Mouse (Mus musculus): ENCODE results near the gene Cux1. TPM values are rescaled to one million over a fixed set of nuclear protein-coding genes. Genes with fewer than 3 reads are reported as not detected.

The Cux1 gene
- polyA plus RNA-seq, 1 experiment from 2014 or later: 64.9 TPM

DNA sequence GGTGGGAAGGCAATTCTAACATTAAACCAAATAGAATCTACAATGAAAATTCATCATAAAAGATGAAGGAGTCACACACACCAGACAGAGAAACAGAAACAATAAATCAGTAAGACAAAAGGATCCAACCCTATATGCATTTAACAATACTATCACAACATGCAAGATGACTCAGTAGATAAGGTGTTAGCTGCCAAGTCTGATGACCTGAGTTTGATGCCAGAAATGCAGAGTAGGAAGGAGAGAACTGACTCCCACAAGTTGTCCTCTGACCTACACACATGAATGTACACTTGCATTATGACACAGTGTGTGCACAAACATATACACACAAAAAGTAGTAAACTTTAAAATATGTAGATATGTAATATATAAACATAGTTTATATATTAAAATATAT, 24.1 kb downstream of the Cux1 start:
- DNase-seq (ENCODE audit: low spot score) (no peak), ATAC-seq (replicated peaks; ENCODE audit: insufficient number of reproducible peaks, low FRiP score, low TSS enrichment, low read depth) (no peak)
- H3K4me2 ChIP-seq (ENCODE audit: low read depth, low read length): no peak overlapping the region
- no peak overlapping the region for H3K27ac ChIP-seq (replicated peaks; ENCODE audit: low read depth, low read length)
- no peak overlapping the region for H3K4me3 ChIP-seq (ENCODE audit: low read depth, low read length)
- no peaks in the 10 kb centered on the region; the same call in 1 of the 2 replicates for H3K4me1 ChIP-seq (ENCODE audit: control insufficient read depth, insufficient read depth, low read length)
- no peaks in the 10 kb centered on the region for H3K9me3 ChIP-seq (replicated peaks; ENCODE audit: control insufficient read depth, low read length)
- H3K36me3 ChIP-seq (replicated peaks; ENCODE audit: control insufficient read depth, insufficient read depth, low read depth, low read length): no peaks in the 10 kb centered on the region
- no peak overlapping the region for H3K9ac ChIP-seq (replicated peaks; ENCODE audit: low read length)
- H3K27me3 ChIP-seq (ENCODE audit: control insufficient read depth, insufficient read depth, low read length): no peaks in the 10 kb centered on the region

DNA sequence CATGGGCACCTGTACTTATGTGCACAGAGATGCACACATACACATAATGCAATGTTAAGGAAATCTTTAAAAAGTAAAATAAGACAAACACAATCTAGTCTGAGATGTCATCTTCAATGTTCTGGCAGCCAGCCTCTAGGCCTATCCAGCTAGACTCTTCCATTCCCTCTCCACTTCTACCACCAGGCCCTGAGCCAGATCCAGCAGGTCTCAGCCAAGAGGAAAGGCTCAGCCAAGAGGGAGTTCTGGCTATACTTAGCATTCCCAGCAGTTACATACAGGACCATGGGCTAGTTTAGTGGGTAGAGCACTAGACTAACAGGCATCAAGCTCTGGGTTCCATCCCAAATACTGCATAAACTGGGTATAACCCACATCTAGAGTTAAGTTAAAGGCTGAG, 26.3 kb downstream of the Cux1 start:
- Histone ChIP-seq H3K4me2 (ENCODE audit: low read depth, low read length) (no peak overlapping the region), H3K4me3 (ENCODE audit: low read depth, low read length) (no peak overlapping the region), H3K9me3 (replicated peaks; ENCODE audit: control insufficient read depth, low read length) (no peaks in the 10 kb centered on the region), H3K9ac (replicated peaks; ENCODE audit: low read length) (no peak overlapping the region), H3K27ac (replicated peaks; ENCODE audit: low read depth, low read length) (no peak overlapping the region), H3K27me3 (ENCODE audit: control insufficient read depth, insufficient read depth, low read length) (no peaks in the 10 kb centered on the region), H3K36me3 (replicated peaks; ENCODE audit: control insufficient read depth, insufficient read depth, low read depth, low read length) (no peaks in the 10 kb centered on the region), H3K4me1 (ENCODE audit: control insufficient read depth, insufficient read depth, low read length) (no peaks in the 10 kb centered on the region)
- no peak for ATAC-seq (replicated peaks; ENCODE audit: insufficient number of reproducible peaks, low FRiP score, low TSS enrichment, low read depth)
- no peak for DNase-seq (ENCODE audit: low spot score)

DNA sequence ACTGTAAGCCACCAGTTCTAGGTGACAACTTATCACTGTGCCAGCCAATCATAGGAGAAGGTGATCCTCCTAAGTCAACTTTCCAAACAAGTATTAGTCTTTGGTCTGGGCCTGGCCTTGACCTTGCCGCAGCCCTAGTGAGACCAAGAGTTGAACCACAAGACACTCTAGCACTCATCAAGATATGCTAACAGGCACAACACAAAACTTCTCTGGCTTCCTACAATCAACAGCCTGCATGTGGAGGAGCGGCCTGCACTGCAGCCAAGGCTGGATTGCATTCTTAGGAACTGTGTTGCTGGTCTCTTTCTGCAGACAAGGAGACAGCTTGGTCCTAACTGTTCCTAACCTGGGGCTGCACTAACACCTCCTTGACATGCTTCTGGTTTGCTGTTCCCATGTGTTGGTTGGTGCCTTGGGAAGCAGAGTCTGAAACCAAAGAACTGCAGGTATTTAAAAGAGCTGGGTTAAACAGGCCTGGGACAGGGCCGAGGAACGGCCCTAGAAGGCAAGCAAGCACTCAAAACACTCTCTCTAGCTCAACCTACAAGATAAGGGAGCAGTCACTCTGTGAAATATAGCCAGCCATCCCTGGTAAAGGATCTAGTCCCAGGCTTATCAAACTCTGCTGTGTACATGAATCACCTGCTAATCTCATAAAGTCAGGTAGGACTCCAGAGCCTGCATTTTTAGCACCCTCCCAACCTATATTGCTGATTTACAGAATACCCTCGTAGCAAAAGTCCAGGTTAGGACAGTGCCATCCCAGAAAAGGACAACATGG, 27.0 kb downstream of the Cux1 start:
- no peak overlapping the region for H3K9ac ChIP-seq (replicated peaks; ENCODE audit: low read length)
- no peaks in the 10 kb centered on the region for H3K36me3 ChIP-seq (replicated peaks; ENCODE audit: control insufficient read depth, insufficient read depth, low read depth, low read length)
- H3K4me3 ChIP-seq (ENCODE audit: low read depth, low read length): no peak overlapping the region
- WGBS: 88% methylated on average over 5 of the region's 5 CpGs
- DNase-seq (ENCODE audit: low spot score) (no peak), ATAC-seq (replicated peaks; ENCODE audit: insufficient number of reproducible peaks, low FRiP score, low TSS enrichment, low read depth) (no peak)
- no peak overlapping the region for H3K27ac ChIP-seq (replicated peaks; ENCODE audit: low read depth, low read length)
- H3K9me3 ChIP-seq (replicated peaks; ENCODE audit: control insufficient read depth, low read length): no peaks in the 10 kb centered on the region
- H3K27me3 ChIP-seq (ENCODE audit: control insufficient read depth, insufficient read depth, low read length): no peaks in the 10 kb centered on the region
- no peaks in the 10 kb centered on the region for H3K4me1 ChIP-seq (ENCODE audit: control insufficient read depth, insufficient read depth, low read length)
- H3K4me2 ChIP-seq (ENCODE audit: low read depth, low read length): no peak overlapping the region

DNA sequence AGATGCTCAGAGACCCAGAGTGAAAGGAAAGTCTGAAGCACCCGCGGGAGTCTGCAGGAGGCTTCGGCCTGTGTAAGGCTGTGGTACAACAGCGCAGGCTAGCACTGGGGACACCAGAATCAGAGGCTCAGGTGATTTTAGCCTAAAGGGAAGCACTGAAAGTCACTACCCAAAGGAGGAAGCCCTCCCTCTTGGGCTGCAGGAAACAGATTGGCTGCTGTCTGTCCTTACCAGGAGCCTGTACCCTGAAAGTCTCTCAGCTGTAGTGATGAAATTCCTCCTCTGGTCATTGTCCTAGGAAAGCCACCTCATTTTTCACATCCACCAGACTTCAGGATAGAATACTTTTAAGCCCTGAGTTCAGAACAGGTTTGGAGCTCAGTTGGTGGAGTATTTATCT, 30.5 kb downstream of the Cux1 start:
- H3K27ac ChIP-seq (replicated peaks; ENCODE audit: low read depth, low read length): no peak overlapping the region
- WGBS: 87% methylated on average over 4 of the region's 4 CpGs
- H3K4me1 ChIP-seq (ENCODE audit: control insufficient read depth, insufficient read depth, low read length): no peaks in the 10 kb centered on the region
- ATAC-seq (replicated peaks; ENCODE audit: insufficient number of reproducible peaks, low FRiP score, low TSS enrichment, low read depth): no peak
- no peak overlapping the region for H3K4me3 ChIP-seq (ENCODE audit: low read depth, low read length)
- H3K9ac ChIP-seq (replicated peaks; ENCODE audit: low read length): no peak overlapping the region
- no peaks in the 10 kb centered on the region for H3K36me3 ChIP-seq (replicated peaks; ENCODE audit: control insufficient read depth, insufficient read depth, low read depth, low read length)
- no peaks in the 10 kb centered on the region for H3K27me3 ChIP-seq (ENCODE audit: control insufficient read depth, insufficient read depth, low read length)
- no peak for DNase-seq (ENCODE audit: low spot score)
- H3K4me2 ChIP-seq (ENCODE audit: low read depth, low read length): no peak overlapping the region
- no peaks in the 10 kb centered on the region for H3K9me3 ChIP-seq (replicated peaks; ENCODE audit: control insufficient read depth, low read length)

DNA sequence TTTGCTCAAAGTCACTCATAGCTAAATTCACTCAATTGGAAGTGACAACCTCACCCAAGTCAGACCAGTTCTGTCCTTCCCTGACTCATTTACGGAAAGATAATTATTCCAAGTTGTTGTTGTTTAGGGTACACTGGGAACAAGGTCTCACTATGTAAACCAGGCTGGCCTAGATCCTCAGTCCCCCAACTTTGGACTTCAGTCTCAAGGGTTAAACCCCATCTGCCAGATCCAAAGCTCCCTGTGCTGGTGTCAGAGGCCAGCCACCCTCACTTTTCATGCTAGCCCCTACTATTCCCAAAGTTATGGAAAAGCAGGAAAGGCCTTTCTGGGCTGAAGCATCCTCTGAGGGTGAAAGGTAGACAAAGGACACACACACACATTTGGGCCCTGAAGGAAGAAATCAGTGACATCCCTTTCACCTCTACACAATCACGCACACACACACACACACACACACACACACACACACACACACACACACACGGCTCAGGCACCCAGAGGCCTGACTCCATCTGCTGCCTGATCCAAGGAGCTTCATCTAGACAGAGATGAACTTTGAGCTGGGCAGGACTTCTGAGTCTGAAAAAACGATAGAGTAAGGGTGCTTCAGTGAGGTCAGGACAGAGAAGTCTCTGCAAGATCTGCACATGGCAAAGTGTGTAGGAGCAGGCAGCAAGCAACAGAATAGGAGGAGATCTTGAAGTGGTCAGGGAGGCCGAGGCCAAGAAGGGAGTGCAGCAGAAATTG, 31.1 kb downstream of the Cux1 start:
- Histone ChIP-seq H3K9ac (replicated peaks; ENCODE audit: low read length) (no peak overlapping the region), H3K4me1 (ENCODE audit: control insufficient read depth, insufficient read depth, low read length) (no peaks in the 10 kb centered on the region), H3K36me3 (replicated peaks; ENCODE audit: control insufficient read depth, insufficient read depth, low read depth, low read length) (no peaks in the 10 kb centered on the region), H3K27ac (replicated peaks; ENCODE audit: low read depth, low read length) (no peak overlapping the region), H3K4me2 (ENCODE audit: low read depth, low read length) (no peak overlapping the region), H3K4me3 (ENCODE audit: low read depth, low read length) (no peak overlapping the region), H3K9me3 (replicated peaks; ENCODE audit: control insufficient read depth, low read length) (no peaks in the 10 kb centered on the region), H3K27me3 (ENCODE audit: control insufficient read depth, insufficient read depth, low read length) (no peaks in the 10 kb centered on the region)
- WGBS: 65% methylated on average over 5 of the region's 5 CpGs
- DNase-seq (ENCODE audit: low spot score): no peak
- ATAC-seq (replicated peaks; ENCODE audit: insufficient number of reproducible peaks, low FRiP score, low TSS enrichment, low read depth): no peak

DNA sequence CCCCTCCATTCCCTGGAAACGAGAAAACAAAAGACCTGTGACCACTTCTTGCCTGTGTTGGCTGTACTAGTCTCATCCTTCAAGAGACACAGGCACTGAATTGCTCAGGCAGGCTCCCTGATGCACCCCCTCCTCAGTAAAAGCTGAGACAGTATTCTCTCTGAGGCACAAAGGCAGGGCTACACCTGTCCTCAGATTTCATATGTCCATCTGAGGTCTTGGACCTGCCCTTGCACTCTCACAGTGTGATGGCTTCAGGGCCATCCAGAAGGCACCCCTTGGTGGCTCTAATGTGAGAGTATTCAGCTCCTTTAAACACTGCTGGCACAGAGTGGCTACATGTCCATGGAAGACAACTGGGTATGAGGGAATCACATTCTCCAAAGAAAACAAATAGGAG, 32.1 kb downstream of the Cux1 start:
- Histone ChIP-seq H3K9me3 (replicated peaks; ENCODE audit: control insufficient read depth, low read length) (no peaks in the 10 kb centered on the region), H3K27ac (replicated peaks; ENCODE audit: low read depth, low read length) (no peak overlapping the region), H3K27me3 (ENCODE audit: control insufficient read depth, insufficient read depth, low read length) (no peaks in the 10 kb centered on the region), H3K4me2 (ENCODE audit: low read depth, low read length) (no peak overlapping the region), H3K9ac (replicated peaks; ENCODE audit: low read length) (no peak overlapping the region), H3K4me3 (ENCODE audit: low read depth, low read length) (no peak overlapping the region), H3K4me1 (ENCODE audit: control insufficient read depth, insufficient read depth, low read length) (no peaks in the 10 kb centered on the region), H3K36me3 (replicated peaks; ENCODE audit: control insufficient read depth, insufficient read depth, low read depth, low read length) (no peaks in the 10 kb centered on the region)
- WGBS: 75% methylated on average over 1 of the region's 1 CpGs
- ATAC-seq (replicated peaks; ENCODE audit: insufficient number of reproducible peaks, low FRiP score, low TSS enrichment, low read depth) (no peak), DNase-seq (ENCODE audit: low spot score) (no peak)

DNA sequence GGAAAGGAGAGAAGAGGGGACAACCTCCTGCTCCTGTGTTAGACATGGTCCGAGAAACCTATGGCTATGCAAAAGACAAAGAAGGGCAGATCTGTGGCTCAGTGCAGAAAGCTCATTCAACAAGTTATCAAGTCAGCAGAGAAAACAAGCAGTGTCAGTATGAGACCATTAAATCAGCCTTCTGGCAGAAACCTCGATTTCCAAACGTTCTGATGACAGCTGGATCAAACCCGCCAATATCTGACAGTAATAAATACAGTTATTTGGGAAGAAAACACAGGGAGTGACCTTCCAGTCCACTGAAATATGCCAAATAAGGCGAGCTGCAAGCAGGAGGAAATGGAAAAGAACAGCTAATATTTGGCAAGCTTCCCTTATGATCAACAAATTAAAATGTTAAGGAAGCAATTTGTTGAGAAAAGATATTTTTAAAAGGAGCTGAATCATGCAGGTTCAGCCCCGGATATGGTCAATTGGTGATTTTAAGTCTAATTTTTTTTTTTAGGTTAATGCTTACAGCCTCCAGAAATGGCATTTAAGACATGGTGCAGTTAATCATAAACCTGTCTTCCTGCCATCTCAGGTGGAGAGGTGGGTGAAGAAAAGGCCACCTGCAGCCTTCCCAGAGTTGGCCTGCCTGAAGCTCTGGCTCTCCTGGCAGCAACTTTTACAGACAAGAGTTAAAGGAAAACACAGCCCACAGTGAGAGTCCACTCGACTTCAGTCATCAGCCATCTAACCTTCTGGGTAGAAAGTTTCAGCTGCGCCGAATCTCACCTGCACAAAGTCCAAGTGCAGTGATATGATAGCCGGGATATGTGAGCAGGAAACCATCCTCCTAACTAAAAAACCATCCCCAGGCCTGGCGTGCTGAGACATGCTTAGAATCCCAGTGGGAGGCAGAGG, 33.7 kb downstream of the Cux1 start:
- H3K4me3 ChIP-seq (ENCODE audit: low read depth, low read length): no peak overlapping the region
- 84% methylated on average over 11 of the region's 11 CpGs for WGBS
- H3K9me3 ChIP-seq (replicated peaks; ENCODE audit: control insufficient read depth, low read length): no peaks in the 10 kb centered on the region
- H3K36me3 ChIP-seq (replicated peaks; ENCODE audit: control insufficient read depth, insufficient read depth, low read depth, low read length): no peaks in the 10 kb centered on the region
- H3K27ac ChIP-seq (replicated peaks; ENCODE audit: low read depth, low read length): no peak overlapping the region
- H3K27me3 ChIP-seq (ENCODE audit: control insufficient read depth, insufficient read depth, low read length): no peaks in the 10 kb centered on the region
- no peak overlapping the region for H3K9ac ChIP-seq (replicated peaks; ENCODE audit: low read length)
- no peaks in the 10 kb centered on the region for H3K4me1 ChIP-seq (ENCODE audit: control insufficient read depth, insufficient read depth, low read length)
- no peak for DNase-seq (ENCODE audit: low spot score)
- no peak overlapping the region for H3K4me2 ChIP-seq (ENCODE audit: low read depth, low read length)
- no peak for ATAC-seq (replicated peaks; ENCODE audit: insufficient number of reproducible peaks, low FRiP score, low TSS enrichment, low read depth)

All from embryonic facial prominence, embryonic 11.5 days (tissue).